Mouse (Mus musculus): ENCODE measurements around the gene Zfp423. TPM values are rescaled to one million over a fixed set of nuclear protein-coding genes. Genes with fewer than 3 reads are reported as not detected.

Gene Zfp423
- polyA plus RNA-seq, 1 experiment from 2014 or later = 33.4 TPM

DNA sequence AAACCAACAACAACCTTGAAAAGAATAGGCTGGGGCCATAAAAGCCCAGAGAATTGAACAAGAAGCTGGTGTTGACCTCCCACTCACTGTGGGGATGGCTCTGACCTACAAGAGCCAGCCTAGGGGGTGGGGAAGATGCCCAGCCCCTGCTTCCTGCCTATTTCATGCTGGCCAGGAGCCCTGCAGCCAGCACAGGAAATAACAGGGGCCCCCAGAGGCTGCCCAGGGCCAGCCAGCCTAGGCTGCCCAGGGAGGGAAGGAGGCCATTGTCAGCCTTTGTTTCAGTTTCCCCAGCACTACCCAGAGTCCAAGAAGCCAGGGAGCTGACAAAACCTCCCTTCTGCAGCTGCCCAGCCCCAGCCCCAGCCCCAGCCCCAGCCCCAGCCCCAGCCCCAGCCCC lies 67.5 kb downstream of the Zfp423 start:
- H3K9ac ChIP-seq = no peak overlapping the region
- no peaks in the 10 kb centered on the region for H3K36me3 ChIP-seq
- ATAC-seq (ENCODE audit: low FRiP score, low read depth) = peak; percentile 24; the same call in 1 of the 2 replicates
- no peaks in the 10 kb centered on the region for H3K27me3 ChIP-seq
- H3K4me3 ChIP-seq = no peak overlapping the region
- no peaks in the 10 kb centered on the region for H3K9me3 ChIP-seq
- peak overlapping the region; percentile 68 for H3K27ac ChIP-seq (replicated peaks)
- H3K4me2 ChIP-seq = no peak overlapping the region
- H3K4me1 ChIP-seq (replicated peaks) = peaks cover 74% of the 10 kb centered on the region

DNA sequence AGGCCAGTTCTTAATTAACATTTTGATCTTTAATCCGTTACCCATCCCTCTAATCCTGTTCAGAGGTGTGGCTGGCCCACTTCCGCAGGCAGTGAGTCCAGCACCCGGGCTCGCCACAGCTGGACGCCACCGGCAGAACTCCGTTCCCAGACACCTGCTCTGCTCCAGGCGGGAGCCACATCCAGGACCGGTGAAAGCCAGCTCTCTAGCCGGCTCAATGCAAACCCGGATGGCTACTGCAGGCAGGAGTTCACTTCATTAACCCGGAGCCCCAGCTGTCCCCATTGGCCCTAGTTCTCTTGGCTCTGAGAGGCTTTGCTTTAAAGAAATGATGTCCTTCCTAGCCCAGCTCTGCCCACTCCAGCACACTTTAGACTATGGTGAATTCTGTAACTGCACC lies 71.4 kb downstream of the Zfp423 start:
- H3K27me3 ChIP-seq = no peaks in the 10 kb centered on the region
- H3K4me2 ChIP-seq = no peak overlapping the region
- no peak overlapping the region for H3K4me3 ChIP-seq
- no peak overlapping the region for H3K27ac ChIP-seq (replicated peaks)
- 40% methylated on average over 12 of the region's 12 CpGs for WGBS
- H3K4me1 ChIP-seq (replicated peaks) = peaks cover 38% of the 10 kb centered on the region
- ATAC-seq (ENCODE audit: low FRiP score, low read depth) = no peak
- no peak overlapping the region for H3K9ac ChIP-seq
- H3K36me3 ChIP-seq = no peaks in the 10 kb centered on the region
- H3K9me3 ChIP-seq = no peaks in the 10 kb centered on the region

DNA sequence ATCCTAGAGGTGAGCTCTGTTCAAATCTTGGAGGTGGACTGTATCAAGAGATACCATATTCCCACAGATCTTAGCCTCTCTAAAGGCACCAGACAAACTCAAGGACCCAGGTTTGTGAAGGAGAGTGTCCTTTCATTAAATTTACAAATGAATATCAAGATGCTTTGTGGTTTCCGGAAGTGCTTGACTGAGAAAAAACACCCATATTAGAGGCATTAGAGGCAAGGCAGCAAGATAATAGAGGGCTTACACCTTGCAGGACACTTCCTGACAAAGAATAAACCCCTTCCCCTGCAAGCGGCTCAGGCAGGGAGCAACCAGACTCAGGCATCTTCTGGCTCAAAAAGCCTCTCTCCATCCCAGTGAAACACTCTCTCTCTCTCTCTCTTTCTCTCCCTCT lies 78.3 kb downstream of the Zfp423 start:
- Histone ChIP-seq H3K27me3 (no peaks in the 10 kb centered on the region), H3K36me3 (no peaks in the 10 kb centered on the region), H3K4me1 (replicated peaks) (peaks cover 21% of the 10 kb centered on the region), H3K27ac (replicated peaks) (no peak overlapping the region), H3K4me2 (no peak overlapping the region), H3K9me3 (no peaks in the 10 kb centered on the region), H3K4me3 (no peak overlapping the region), H3K9ac (no peak overlapping the region)
- WGBS = 86% methylated on average over 2 of the region's 2 CpGs
- ATAC-seq (ENCODE audit: low FRiP score, low read depth) = no peak

DNA sequence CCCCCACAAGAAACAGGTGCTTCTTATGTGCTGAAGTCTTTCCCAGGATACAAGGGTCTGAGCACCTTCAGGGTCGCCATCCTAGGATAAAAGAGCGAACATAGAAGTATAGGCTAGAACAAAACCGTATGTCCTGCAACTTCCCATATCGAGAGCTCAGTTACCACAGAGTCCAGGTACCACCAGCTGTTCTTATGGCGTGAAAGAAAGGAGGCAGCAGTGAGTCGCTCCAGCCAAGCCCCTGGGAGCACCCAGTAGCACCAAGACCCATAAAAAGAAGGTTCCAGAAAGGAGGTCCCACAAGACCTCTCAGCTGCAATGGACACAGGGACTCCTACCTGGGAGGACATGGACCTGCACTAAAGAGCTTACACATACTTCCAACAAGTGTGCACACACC lies 83.5 kb downstream of the Zfp423 start:
- no peak for ATAC-seq (ENCODE audit: low FRiP score, low read depth)
- Histone ChIP-seq H3K9ac (no peak overlapping the region), H3K36me3 (no peaks in the 10 kb centered on the region), H3K9me3 (no peaks in the 10 kb centered on the region), H3K27ac (replicated peaks) (peak overlapping the region; percentile 6; the same call in 1 of the 2 replicates), H3K27me3 (no peaks in the 10 kb centered on the region), H3K4me3 (no peak overlapping the region), H3K4me2 (no peak overlapping the region), H3K4me1 (replicated peaks) (peaks cover 59% of the 10 kb centered on the region)
- WGBS = 76% methylated on average over 6 of the region's 6 CpGs

DNA sequence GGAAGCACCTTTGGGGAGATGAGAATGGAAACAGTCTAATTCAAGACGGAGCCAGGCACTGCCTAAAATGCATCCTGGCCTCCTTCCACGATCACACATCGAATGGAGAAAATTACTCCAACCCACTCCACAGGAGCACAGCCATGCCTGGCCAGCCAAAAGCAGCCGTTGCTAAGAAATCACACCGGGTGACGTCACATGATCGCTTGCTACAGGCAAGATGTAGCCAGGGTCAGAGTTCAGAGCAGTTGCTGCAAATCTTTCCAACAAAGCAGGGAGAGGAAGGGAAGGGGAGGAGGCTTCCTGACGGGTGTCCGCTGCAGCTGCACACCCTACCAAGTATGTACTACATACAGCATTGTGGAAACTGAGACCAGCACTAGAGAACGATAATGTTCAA lies 83.9 kb downstream of the Zfp423 start:
- H3K4me3 ChIP-seq = no peak overlapping the region
- H3K27me3 ChIP-seq = no peaks in the 10 kb centered on the region
- peak overlapping the region; percentile 6; the same call in 1 of the 2 replicates for H3K27ac ChIP-seq (replicated peaks)
- H3K9ac ChIP-seq = no peak overlapping the region; the same call in 1 of the 2 replicates
- H3K36me3 ChIP-seq = no peaks in the 10 kb centered on the region
- no peaks in the 10 kb centered on the region for H3K9me3 ChIP-seq
- H3K4me2 ChIP-seq = no peak overlapping the region
- WGBS = 20% methylated on average over 10 of the region's 10 CpGs
- H3K4me1 ChIP-seq (replicated peaks) = peaks cover 55% of the 10 kb centered on the region
- ATAC-seq (ENCODE audit: low FRiP score, low read depth) = peak; percentile 67

DNA sequence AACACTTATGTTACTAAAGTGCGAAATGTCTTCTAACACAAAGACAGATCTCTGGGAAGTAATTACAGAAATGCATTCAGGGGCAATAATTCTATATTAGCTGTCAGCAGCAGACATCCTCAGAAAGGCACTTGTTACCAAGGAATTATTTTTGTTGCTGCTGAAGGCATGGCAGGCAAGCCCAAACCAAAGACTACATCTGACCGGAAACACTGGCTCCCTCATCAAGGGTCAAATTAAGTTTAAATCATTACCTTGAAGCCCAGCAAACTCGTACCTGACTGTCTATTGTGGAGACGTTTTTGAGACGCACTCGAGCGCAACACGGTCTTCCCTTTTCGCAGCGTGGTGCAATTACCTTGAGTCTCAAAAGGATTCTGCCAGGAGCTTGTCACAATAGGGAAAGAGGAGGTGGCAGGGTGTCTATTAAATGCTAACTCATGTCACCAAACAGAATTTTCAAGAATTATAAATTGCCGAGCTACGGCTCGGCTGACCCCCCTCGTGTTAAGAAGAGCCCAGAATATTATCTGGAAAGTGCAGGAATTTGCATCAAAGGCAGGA lies 86.3 kb downstream of the Zfp423 start:
- ATAC-seq (ENCODE audit: low FRiP score, low read depth) = no peak
- no peak overlapping the region for H3K9ac ChIP-seq

DNA sequence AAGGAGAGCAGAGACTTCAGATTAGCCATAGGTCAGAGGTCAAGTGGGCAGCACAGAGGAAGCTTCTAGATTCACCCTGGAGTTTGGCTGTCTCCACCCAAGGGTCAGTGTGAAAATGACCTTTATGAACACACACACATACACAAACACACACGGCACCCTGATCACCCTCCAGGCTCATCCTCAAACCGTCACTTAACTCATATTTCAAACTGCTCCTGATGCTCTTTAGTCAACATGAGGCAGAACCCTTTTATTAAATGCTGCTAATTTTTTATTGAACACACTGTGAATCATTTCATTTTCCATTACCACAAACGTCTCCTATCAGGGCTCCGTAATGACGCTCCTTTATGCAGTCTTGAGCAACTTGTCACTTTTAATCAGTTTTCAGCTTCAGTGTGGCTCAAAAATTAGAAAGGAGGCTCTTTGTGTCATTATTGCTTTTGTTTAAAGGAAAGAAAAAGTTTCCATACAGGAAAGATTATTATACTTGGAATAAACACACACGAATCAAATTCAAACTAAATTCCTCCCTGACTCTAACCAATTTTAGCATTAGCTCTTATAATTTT lies 87.0 kb downstream of the Zfp423 start:
- H3K36me3 ChIP-seq = no peaks in the 10 kb centered on the region

More for the DNA sequence above, 86.3 kb downstream of the Zfp423 start:
- H3K36me3 ChIP-seq = no peaks in the 10 kb centered on the region
- WGBS = 34% methylated on average over 14 of the region's 14 CpGs
- no peak overlapping the region for H3K4me3 ChIP-seq
- no peaks in the 10 kb centered on the region for H3K27me3 ChIP-seq
- no peaks in the 10 kb centered on the region for H3K9me3 ChIP-seq
- peaks cover 50% of the 10 kb centered on the region for H3K4me1 ChIP-seq (replicated peaks)
- H3K27ac ChIP-seq (replicated peaks) = no peak overlapping the region
- no peak overlapping the region for H3K4me2 ChIP-seq

DNA sequence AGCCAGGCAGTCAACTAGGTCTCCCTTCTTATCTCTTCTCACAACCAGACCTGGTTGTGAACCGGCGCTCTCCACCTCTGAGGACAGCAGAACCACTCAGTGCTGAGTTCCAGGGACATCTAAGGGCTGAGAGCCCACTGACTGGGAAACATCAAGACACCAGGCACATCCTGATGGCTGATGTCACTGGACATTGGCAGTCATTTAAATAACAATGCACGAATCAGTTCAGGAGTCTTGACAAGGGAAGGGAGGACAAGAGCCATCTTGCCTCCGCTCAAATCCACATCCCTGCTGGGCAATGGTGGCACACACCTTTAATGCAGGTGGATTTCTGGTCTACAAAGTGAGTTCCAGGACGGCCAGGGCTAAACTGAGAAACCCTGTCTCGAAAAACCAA lies 92.8 kb downstream of the Zfp423 start:
- H3K27ac ChIP-seq (replicated peaks) = no peak overlapping the region
- no peaks in the 10 kb centered on the region for H3K27me3 ChIP-seq
- WGBS = 75% methylated on average over 6 of the region's 6 CpGs
- ATAC-seq (ENCODE audit: low FRiP score, low read depth) = no peak
- H3K4me1 ChIP-seq (replicated peaks) = peaks cover 28% of the 10 kb centered on the region
- H3K4me3 ChIP-seq = no peak overlapping the region
- no peak overlapping the region for H3K9ac ChIP-seq
- H3K9me3 ChIP-seq = no peaks in the 10 kb centered on the region
- no peak overlapping the region for H3K4me2 ChIP-seq
- H3K36me3 ChIP-seq = no peaks in the 10 kb centered on the region

More for the DNA sequence above, 87.0 kb downstream of the Zfp423 start:
- Histone ChIP-seq H3K27ac (replicated peaks) (no peak overlapping the region), H3K27me3 (no peaks in the 10 kb centered on the region), H3K4me3 (no peak overlapping the region), H3K4me2 (no peak overlapping the region), H3K4me1 (replicated peaks) (peaks cover 50% of the 10 kb centered on the region), H3K9ac (no peak overlapping the region), H3K9me3 (no peaks in the 10 kb centered on the region)
- no peak for ATAC-seq (ENCODE audit: low FRiP score, low read depth)
- 52% methylated on average over 6 of the region's 6 CpGs for WGBS

DNA sequence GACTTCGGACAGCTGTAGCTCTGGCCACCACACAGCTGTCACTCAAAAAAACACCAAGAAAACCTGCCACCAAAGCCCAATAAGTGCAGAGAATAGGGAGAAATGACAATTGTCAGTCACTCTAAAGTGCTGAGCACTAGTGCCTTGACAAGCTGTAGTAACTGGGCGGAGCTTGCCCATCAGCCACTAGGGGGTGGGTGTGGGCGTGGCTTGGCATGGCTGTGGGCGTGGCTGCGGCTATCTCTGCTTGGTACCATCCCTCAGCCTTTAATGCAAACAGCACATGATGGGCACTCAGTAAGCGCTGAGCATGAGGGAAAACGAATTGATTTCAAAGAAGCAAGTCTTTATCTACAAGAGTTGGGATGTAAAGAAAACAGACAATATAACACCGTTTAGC lies 95.2 kb downstream of the Zfp423 start:
- Histone ChIP-seq H3K27ac (replicated peaks) (no peak overlapping the region), H3K9me3 (no peaks in the 10 kb centered on the region), H3K36me3 (no peaks in the 10 kb centered on the region), H3K4me2 (no peak overlapping the region), H3K4me3 (no peak overlapping the region), H3K4me1 (replicated peaks) (peaks cover 45% of the 10 kb centered on the region), H3K27me3 (no peaks in the 10 kb centered on the region), H3K9ac (no peak overlapping the region)
- ATAC-seq (ENCODE audit: low FRiP score, low read depth) = no peak
- 70% methylated on average over 8 of the region's 8 CpGs for WGBS

DNA sequence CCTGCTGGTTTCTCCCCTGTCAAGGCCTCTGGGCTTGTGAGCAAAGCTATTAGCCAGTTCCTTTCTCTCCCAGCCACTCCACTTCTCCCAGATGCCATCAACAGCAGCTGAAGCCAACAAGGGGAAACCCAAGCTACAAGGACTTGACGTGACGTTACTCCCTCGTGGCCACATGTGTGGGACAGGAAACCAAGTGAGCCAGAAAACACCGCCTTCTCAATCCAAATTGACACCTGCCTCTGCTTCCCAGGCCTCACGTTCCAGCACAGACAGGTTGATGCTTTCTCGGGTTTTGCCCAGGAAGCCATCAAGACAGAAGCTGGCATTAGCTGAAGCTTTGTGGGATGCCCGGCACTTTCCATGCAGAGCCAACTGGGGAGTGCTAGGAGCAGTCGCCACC lies 96.3 kb downstream of the Zfp423 start:
- Histone ChIP-seq H3K9ac (no peak overlapping the region), H3K27me3 (no peaks in the 10 kb centered on the region), H3K36me3 (no peaks in the 10 kb centered on the region), H3K9me3 (no peaks in the 10 kb centered on the region), H3K27ac (replicated peaks) (no peak overlapping the region), H3K4me2 (no peak overlapping the region), H3K4me3 (no peak overlapping the region), H3K4me1 (replicated peaks) (peaks cover 55% of the 10 kb centered on the region)
- 83% methylated on average over 8 of the region's 8 CpGs for WGBS
- ATAC-seq (ENCODE audit: low FRiP score, low read depth) = no peak

DNA sequence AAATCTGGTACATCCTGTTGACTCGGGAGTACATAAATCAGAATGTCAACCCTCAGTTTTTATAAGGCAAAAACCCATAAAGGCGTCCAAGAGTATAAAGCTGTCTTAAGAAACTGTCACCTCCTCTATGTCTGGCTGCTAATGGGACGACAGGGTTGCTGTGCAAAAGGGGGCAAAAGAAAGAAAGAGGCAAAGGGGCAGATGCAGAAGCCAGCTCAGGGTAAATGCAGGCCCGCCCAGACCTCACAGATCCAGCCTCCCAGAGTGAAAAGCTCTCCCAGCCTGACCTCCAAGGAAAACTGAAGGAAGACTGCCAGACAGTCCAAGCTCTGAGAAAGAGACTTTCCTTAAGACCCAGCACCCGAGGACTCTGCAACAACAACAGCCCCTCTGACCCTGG lies 97.7 kb downstream of the Zfp423 start:
- no peak for ATAC-seq (ENCODE audit: low FRiP score, low read depth)
- peaks cover 48% of the 10 kb centered on the region for H3K4me1 ChIP-seq (replicated peaks)
- H3K27ac ChIP-seq (replicated peaks) = peak overlapping the region; percentile 6; the same call in 1 of the 2 replicates
- no peaks in the 10 kb centered on the region for H3K9me3 ChIP-seq
- no peaks in the 10 kb centered on the region for H3K36me3 ChIP-seq
- H3K4me3 ChIP-seq = no peak overlapping the region
- H3K9ac ChIP-seq = no peak overlapping the region
- no peaks in the 10 kb centered on the region for H3K27me3 ChIP-seq
- H3K4me2 ChIP-seq = no peak overlapping the region
- WGBS = 39% methylated on average over 5 of the region's 5 CpGs

DNA sequence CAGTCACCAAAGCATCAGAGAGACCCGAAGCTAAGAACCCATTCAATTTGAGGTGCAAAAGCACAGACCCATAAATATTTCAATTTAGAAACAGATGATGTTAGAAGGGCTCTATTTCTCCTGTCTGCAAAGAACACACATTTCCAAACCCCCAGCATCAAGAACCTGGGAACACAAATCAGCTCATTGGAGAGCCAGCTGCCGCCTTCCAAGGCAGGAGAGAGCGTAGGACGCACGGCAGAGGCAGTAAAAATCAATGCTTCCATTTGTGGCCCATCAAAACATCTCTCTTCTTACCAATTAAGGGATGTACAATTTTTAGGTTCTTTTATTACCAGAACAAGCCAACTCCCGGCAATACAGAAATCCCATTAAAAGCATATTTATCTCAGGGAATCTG lies 98.5 kb downstream of the Zfp423 start:
- Histone ChIP-seq H3K27ac (replicated peaks) (peak overlapping the region; percentile 6; the same call in 1 of the 2 replicates), H3K9me3 (no peaks in the 10 kb centered on the region), H3K27me3 (no peaks in the 10 kb centered on the region), H3K4me1 (replicated peaks) (peaks cover 40% of the 10 kb centered on the region), H3K4me2 (peak overlapping the region; percentile 14; the same call in 1 of the 2 replicates), H3K9ac (no peak overlapping the region), H3K4me3 (no peak overlapping the region), H3K36me3 (no peaks in the 10 kb centered on the region)
- ATAC-seq (ENCODE audit: low FRiP score, low read depth) = no peak
- 48% methylated on average over 6 of the region's 6 CpGs for WGBS

DNA sequence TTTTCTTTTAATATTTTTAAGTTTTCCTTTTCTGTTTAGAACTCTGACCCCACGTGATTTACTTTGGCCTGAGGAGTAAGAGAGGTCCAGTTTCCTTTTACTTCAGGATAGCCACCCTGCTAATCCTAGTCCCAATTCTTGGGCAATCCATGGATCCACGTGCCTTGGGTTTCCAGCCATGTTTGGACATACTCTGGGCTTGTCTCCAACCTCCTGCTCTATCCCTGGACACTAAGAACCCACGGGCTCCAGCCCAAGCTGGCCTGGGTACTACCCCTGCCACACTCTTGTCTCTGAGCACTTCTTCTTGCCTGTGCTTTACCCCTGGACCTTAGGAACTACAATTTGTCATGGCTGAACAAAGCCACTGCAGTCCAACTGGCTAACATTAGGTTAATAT lies 107.5 kb downstream of the Zfp423 start:
- H3K36me3 ChIP-seq = no peaks in the 10 kb centered on the region
- no peaks in the 10 kb centered on the region for H3K27me3 ChIP-seq
- H3K27ac ChIP-seq (replicated peaks) = no peak overlapping the region
- no peaks in the 10 kb centered on the region for H3K9me3 ChIP-seq
- no peak overlapping the region for H3K4me2 ChIP-seq
- H3K4me1 ChIP-seq (replicated peaks) = peaks cover 13% of the 10 kb centered on the region; the same call in 1 of the 2 replicates
- WGBS = 83% methylated on average over 3 of the region's 3 CpGs
- ATAC-seq (ENCODE audit: low FRiP score, low read depth) = no peak
- no peak overlapping the region for H3K9ac ChIP-seq
- H3K4me3 ChIP-seq = no peak overlapping the region

Data from hindbrain, embryonic 15.5 days (tissue).